Mouse (Mus musculus) cortical plate, adult 2 months (tissue): ENCODE measurements at regions not wholly inside any gene's neighbourhood (a gene's known extent, or its start where the extent isn't known, plus 50 kb on each side); places are given as distances from the start of the nearest gene placed in this dataset.

Experiments used
- CTCF ChIP-seq: fragments of 200-500 bp; IDR thresholded peaks from 2 replicates; pipeline ENCODE4 v1.5.1; 2011; ENCODE audit warnings: mild to moderate bottlenecking, control low read depth, low read length; ENCODE audit not compliant: insufficient read depth; ENCODE audit errors: extremely low read depth
- POLR2A ChIP-seq: fragments of 200-500 bp; IDR thresholded peaks from 2 replicates; pipeline ENCODE4 v1.6.1; 2011; ENCODE audit warnings: mild to moderate bottlenecking, low read length, control low read depth; ENCODE audit not compliant: insufficient read depth; ENCODE audit errors: extremely low read depth

DNA sequence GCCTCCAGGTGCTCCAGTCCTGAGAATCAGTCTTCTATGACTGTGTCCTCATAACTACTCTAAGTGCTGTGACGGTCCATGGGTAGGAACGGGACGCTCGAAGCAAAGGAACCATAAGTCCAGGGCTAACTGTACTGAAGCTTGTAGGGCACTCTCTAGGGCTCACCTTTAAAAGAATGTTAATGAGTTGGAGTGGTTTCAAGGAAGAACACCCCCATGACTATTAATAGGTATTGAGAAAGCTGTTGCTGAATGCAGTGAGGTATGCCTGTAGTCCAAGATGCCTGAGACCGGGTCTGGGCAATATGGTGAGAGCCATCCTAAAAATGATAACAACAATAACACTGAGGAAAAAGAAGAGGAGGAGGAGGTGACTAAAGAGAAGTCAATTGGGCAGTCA lies 67.2 kb upstream of the Barx2 start:
- TF ChIP-seq CTCF (no peak), POLR2A (no peak)
